Mouse (Mus musculus) G1E (cell line): ENCODE measurements around the gene Cdkn1c.

Source experiments
- CTCF ChIP-seq: IDR thresholded peaks from 2 replicates; pipeline ENCODE4 v1.5.1; 2012; ENCODE audit warnings: low read depth, low read length, inconsistent platforms, mixed read lengths
- GATA1 ChIP-seq: IDR thresholded peaks from 2 replicates; pipeline ENCODE4 v1.6.1; 2012; ENCODE audit warnings: borderline replicate concordance, low read length, inconsistent platforms, mixed read lengths

GRCm38 (mm10) chr7:143461294-143461870, 532 bp upstream of the Cdkn1c start:
- no peak for TF ChIP-seq CTCF
- no peak for TF ChIP-seq GATA1
